Mouse (Mus musculus) testis, postnatal 14 days (tissue): Measurements from ENCODE around the gene Gdf15.

ENCODE experiments used
- DNase-seq: peaks from one replicate; pipeline ENCODE4 v3.0.0; 2021; ENCODE audit warnings: low spot score

The Gdf15 gene

DNA sequence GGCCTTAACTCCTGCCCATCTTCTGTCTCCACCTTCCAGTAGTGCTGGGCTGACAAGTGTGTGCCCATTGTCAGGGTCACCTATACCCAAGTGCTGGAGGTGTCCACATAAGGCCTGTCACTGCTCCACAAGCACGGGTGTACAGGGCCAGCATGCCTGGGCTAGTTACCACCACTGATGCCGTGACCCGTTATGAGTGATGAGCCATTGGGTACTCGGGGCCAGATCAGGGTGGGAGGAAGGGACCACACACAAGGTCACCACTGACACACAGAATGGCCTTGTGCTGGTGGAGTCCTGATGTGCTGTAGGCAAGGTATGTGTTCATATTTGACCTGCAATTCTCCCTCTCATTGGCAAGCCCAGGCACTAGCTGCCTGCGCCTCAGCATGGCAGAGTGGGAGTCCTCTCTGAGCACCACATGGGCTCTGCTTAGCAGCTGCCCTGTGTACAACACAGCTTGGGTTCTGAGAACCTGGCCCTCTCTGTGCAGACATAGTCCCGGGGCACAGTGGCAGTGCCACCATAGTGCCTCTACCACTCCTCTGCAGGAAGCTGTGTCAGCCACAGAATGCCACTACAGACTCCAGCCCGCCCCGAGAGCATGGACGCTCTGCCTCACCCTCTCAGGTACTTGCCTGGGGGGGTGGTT is 47.5 kb downstream of the Gdf15 start:
- no peak for DNase-seq

DNA sequence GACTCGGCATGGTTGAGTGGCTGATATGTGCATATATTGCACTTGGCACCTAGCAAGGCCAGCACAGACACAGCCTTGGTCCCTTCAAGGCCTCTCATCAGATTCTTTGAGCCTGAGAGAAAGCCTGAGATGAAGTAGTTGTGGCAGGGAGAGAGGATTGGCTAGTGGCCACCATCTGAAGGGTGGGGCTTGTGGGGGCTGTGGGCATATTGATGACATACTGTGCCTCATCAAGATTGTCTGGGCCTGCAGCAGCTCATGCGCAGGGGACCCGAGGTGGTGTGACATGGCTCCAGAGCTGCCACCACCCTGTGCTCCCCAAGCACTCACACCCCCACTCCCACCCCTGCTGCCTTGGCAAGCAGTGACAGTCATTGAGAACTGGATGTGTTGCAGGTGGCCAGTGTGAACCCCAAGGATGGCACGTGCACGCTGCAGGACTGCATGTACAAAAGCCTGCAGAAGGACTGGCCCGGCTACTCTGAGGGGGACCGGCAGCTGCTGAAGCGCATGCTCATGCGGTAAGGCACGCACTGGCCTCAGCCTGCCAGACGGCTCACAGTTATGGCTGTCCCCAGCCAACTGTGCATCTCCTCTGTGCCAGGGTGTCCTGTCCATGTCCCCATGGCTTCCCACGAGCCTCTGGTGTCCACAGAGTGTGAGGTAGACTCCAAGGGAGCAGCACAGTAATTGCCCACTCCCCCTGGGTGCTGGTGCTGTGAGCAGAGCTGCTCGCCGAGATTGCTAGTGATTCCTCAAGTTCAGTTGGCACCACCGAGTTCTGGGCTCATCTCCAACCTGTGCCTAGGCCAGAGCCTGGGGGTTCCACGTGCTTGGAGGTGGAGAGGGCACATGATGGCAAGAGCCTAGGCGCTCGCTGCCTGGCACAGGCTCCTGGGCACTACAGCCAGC is 48.5 kb downstream of the Gdf15 start:
- no peak for DNase-seq
